Mouse (Mus musculus) cerebellum, adult 2 months (tissue): ENCODE results near the gene Pp2d1. TPM values are rescaled to one million over a fixed set of nuclear protein-coding genes. Genes with fewer than 3 reads are reported as not detected.
A peak's percentile ranks its signal among the peaks of the same experiment; 100 is the strongest.

Experiments used
- DNase-seq, 2 experiments: peaks; one replicate each; pipeline ENCODE4 v3.0.0; 2021
- H3K27ac ChIP-seq: fragments of 200-500 bp; 2 replicates; pipeline ENCODE4 v1.5.1; 2012; ENCODE audit warnings: low read length, control low read depth, inconsistent platforms; ENCODE audit not compliant: insufficient read depth
- H3K27me3 ChIP-seq: fragments of 200-500 bp; 2 replicates; pipeline ENCODE4 v1.6.1; 2012; ENCODE audit warnings: inconsistent platforms, mild to moderate bottlenecking, low read length, moderate library complexity; ENCODE audit not compliant: control insufficient read depth, insufficient read depth
- H3K4me1 ChIP-seq: fragments of 200-500 bp; 2 replicates; pipeline ENCODE4 v1.6.1; 2011; ENCODE audit warnings: low read length; ENCODE audit not compliant: control insufficient read depth, insufficient read depth
- H3K4me3 ChIP-seq: fragments of 200-500 bp; replicated peaks from 2 replicates; pipeline ENCODE3; 2011; ENCODE audit warnings: mild to moderate bottlenecking, low read depth, low read length, control low read depth; ENCODE audit not compliant: insufficient read depth
- CTCF ChIP-seq: fragments of 200-500 bp; IDR thresholded peaks from 2 replicates; pipeline ENCODE4 v1.5.1; 2011; ENCODE audit warnings: low read depth, mild to moderate bottlenecking, control low read depth, low read length, moderate library complexity, borderline replicate concordance; ENCODE audit not compliant: insufficient read depth
- POLR2A ChIP-seq: fragments of 200-500 bp; IDR thresholded peaks from 2 replicates; pipeline ENCODE4 v1.6.1; 2011; ENCODE audit warnings: low read length, control low read depth, borderline replicate concordance; ENCODE audit not compliant: insufficient read depth
- WGBS: fragments of 180-500 bp; shearing (Covaris S2); methylation state at CpG from one replicate; pipeline ENCODE4 v1.1.7; 2018; 5-methylcytosine and 5-hydroxymethylcytosine counted together
- polyA plus RNA-seq: library from polyadenylated mRNA; depleted of rRNA; stranded (reverse); fragments of >200 nt; gene quantifications from 2 replicates; pipeline ENCODE4 v1.2.3, GENCODE M21; 2012

Pp2d1 gene
- polyA plus RNA-seq, 1 experiment = not detected

DNA sequence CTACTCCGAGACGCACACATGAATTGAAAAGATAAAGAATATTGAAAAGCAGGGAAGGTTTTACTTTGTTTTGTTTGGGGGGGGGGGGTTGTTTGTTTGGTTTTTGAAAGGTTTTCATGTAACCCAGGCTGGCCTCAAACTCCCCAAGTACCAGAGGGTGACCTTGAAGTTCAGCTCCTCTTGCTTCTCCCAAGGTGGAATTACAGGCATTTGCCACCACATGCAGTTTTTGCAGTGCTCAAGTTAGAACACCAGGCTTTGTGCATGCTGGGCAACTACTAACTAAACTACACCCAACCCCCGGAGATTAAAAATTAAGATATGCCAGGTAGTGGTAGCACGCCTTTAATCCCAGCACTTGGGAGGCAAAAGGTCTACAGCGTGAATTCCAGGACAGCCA lies 20.4 kb upstream of the Pp2d1 start:
- TF ChIP-seq POLR2A (no peak), CTCF (no peak)
- no peak overlapping the region for H3K4me3 ChIP-seq
- no peak overlapping the region for H3K27ac ChIP-seq
- no peaks in the 10 kb centered on the region for H3K4me1 ChIP-seq
- H3K27me3 ChIP-seq = no peaks in the 10 kb centered on the region
- 96% methylated on average over 5 of the region's 5 CpGs for WGBS
- no peak for DNase-seq

DNA sequence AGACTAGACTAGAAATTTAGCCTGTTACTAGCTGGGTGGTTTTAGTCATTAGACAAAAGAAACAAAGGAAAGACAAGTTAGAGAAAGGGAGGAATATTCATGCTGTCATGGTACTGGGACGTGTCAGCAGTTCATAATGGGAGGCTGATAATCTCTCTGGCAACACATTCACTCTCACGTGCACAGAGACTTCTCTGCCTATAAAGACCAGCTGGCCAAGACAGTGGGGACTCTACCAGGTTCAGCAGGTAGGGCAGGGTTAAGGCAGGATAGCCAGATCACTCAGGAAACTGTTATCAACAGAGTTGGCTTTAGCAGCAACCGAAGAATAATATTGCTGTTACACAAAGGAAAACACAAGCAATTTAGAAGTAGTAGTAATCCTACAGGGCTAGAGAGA lies 18.2 kb upstream of the Pp2d1 start:
- TF ChIP-seq CTCF (no peak), POLR2A (no peak)
- Histone ChIP-seq H3K27ac (no peak overlapping the region), H3K4me3 (no peak overlapping the region), H3K27me3 (no peaks in the 10 kb centered on the region), H3K4me1 (no peaks in the 10 kb centered on the region)
- 26% methylated on average over 3 of the region's 3 CpGs for WGBS
- no peak for DNase-seq

DNA sequence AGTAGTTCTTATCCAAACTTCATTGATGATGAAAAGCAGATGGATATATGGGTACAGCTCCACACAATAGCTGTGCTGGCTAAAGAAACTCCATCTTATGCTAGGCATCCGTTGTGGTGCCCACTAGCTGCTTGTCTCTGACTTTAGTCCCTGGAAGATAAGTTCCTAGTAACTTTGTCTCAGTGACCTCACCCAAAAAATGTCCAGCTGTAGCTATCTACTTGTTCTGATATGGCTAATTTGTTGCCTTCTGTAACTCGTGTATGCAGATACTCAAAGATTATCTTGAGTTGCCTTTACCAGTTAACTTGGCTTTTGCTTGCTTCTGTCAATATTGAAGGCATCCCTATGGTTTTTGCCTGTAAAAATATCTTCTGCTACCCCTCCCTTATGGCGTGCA lies 15.6 kb upstream of the Pp2d1 start:
- H3K4me1 ChIP-seq = no peaks in the 10 kb centered on the region
- 88% methylated on average over 3 of the region's 3 CpGs for WGBS
- H3K27ac ChIP-seq = no peak overlapping the region
- no peaks in the 10 kb centered on the region for H3K27me3 ChIP-seq
- no peak for TF ChIP-seq CTCF
- TF ChIP-seq POLR2A = no peak
- no peak overlapping the region for H3K4me3 ChIP-seq
- DNase-seq = no peak

GRCm38 (mm10) chr17:53554088-53554487 lies 14.8 kb upstream of the Pp2d1 start:
- WGBS = 70% methylated on average over 4 of the region's 4 CpGs
- H3K27ac ChIP-seq = no peak overlapping the region
- H3K4me1 ChIP-seq = no peaks in the 10 kb centered on the region
- TF ChIP-seq CTCF (peak; percentile 37; the same call in 1 of the 2 replicates), POLR2A (no peak)
- H3K27me3 ChIP-seq = no peaks in the 10 kb centered on the region
- DNase-seq = no peak
- H3K4me3 ChIP-seq = no peak overlapping the region

DNA sequence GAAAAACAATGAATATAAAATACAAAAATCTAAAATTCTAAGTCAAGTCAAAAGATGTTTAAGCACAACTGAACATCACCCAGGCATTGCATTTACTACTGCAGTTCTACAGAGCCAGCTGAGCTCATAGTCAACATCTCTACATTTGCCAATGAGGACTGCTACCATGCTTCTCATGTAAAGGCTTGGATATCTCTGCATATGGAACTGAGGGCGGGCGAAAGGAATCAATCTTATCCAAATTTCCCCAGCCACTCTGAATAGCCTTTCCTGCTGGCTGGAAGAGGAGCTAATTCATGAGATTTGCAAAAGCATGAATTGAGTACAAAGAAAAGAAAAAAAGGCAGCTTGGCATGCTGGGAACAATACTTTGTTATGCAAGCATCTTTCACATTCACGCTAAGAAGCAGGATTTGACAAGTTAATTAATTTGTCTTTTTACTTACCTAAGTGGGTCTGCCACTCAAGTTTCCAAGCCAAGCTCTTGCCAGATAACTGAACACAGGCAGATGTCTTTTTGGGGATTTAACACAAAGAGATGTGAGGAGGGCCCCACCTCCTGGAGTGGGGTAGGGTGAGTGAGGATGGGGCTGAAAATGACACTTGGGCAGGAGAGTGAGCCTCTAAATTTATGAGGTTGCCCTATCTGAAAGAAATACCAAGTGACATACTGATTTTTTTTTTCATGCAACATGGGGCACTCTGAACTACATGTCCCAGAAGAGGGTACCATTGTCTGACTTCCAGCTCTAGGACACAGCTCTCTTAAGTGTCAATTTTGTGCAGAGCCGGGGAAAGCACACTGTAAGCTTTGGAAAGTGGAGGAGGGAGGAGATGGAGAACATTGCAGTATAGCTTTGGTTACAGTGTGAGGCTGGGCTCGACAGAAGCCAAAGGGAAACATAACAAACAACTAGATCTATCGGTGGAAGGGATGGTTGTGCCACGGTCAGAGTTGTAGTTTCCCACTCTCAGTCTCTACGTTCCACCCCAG lies 12.4 kb upstream of the Pp2d1 start:
- WGBS = 48% methylated on average over 8 of the region's 8 CpGs
- H3K27ac ChIP-seq = no peak overlapping the region

GRCm38 (mm10) chr17:53543591-53544324 lies 4.5 kb upstream of the Pp2d1 start:
- 38% methylated on average over 9 of the region's 9 CpGs for WGBS
- DNase-seq = peak in 1 of 2 experiments; percentile 44
- Histone ChIP-seq H3K4me1 (no peaks in the 10 kb centered on the region), H3K4me3 (no peak overlapping the region), H3K27me3 (no peaks in the 10 kb centered on the region), H3K27ac (peak overlapping the region; percentile 67; the same call in 1 of the 2 replicates)
- no peak for TF ChIP-seq CTCF
- TF ChIP-seq POLR2A = no peak

More for the DNA sequence above, 12.4 kb upstream of the Pp2d1 start:
- no peak overlapping the region for H3K4me3 ChIP-seq
- H3K27me3 ChIP-seq = no peaks in the 10 kb centered on the region
- DNase-seq = no peak
- H3K4me1 ChIP-seq = no peaks in the 10 kb centered on the region
- TF ChIP-seq POLR2A = no peak
- TF ChIP-seq CTCF = no peak

- WGBS = 98% methylated on average over 4 of the region's 4 CpGs
- TF ChIP-seq POLR2A (no peak), CTCF (no peak)
- DNase-seq = no peak
- Histone ChIP-seq H3K27me3 (no peaks in the 10 kb centered on the region), H3K27ac (no peak overlapping the region), H3K4me1 (no peaks in the 10 kb centered on the region), H3K4me3 (no peak overlapping the region)
These were observed 3.3 kb upstream of the Pp2d1 start for GRCm38 (mm10) chr17:53542536-53542935.
